Mouse (Mus musculus) gastrocnemius, postnatal 14 days (tissue): ENCODE measurements around the gene Mef2d. TPM values are rescaled to one million over a fixed set of nuclear protein-coding genes. Genes with fewer than 3 reads are reported as not detected.

Experiments
- DNase-seq: peaks from one replicate; pipeline ENCODE4 v3.0.0; 2021; ENCODE audit warnings: mixed read lengths
- intact Hi-C: fragments of 180-260 bp; cut with DNase I; formaldehyde crosslinking; loops from one replicate; pipeline ENCODE4 v1.15.1; 2025; ENCODE audit warnings: low total_unique reads
- total RNA-seq, 2 experiments: library from RNA; stranded (reverse); gene quantifications; 2 replicates each; pipeline ENCODE4 v1.2.3; 2021

The Mef2d gene
- total RNA-seq, 2 experiments from 2014 or later = 136 to 137 TPM

DNA sequence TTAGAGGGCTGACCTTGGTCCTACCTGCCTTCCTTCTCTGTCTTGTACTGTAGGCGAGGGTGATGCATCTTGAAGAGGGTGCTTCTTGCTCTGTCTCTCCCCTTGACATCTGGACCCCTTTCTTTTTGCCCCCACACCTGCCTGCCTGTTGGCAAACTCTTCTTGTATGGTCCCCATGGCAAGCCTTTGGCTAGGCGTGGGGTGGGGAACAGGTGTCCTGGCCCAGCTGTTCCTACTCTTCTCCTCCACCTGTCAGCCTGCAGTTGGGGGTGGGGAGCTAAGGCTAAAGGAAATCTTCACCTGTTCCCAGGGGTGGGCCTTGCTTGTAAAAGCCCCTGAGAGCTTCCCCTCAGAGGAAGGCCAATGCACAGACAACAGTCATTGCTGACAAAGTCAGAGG lies 5.3 kb downstream of the Mef2d start:
- no peak for DNase-seq
- intact Hi-C loops = no loop called here

DNA sequence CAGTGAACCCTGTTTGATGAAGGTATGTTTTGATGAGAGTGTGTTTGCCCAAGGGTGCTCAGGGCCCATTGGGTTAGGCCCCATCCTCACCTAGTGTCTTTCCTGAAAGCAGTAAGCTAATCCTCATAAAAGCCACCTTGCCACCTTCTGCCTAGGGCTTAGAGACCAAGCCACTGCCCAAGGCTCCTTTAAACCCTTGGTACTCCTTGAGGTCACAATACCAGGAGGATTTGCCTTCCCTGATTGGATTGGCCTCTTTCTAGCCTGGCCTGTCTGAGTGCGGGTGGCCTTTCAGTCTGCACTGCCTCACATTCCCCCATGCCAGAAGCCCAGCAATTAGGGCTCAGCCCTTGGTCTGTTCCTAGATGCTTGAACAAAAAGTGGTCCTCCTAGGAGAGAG lies 5.7 kb downstream of the Mef2d start:
- intact Hi-C loops = no loop called here
- no peak for DNase-seq

DNA sequence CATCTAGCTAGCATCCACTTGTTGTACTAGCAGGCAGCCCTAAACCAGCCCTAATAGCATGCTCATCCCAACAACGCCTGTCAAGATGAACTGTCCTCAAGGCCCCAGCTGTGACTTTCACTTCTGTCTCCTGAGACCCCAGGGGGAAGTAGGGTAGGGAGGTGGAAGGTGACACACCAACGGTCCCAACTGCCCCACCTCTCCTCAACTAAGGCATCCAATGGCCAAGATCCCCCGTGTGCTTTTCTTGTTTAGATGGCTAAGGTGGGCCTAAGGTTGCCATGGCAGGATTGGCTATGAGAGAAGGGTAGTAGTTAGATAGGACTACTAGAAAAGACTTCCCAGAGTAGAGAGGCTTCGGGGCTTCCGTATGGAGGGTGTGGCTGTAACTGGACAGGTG lies 6.2 kb downstream of the Mef2d start:
- intact Hi-C loops = no loop called here
- DNase-seq = no peak

DNA sequence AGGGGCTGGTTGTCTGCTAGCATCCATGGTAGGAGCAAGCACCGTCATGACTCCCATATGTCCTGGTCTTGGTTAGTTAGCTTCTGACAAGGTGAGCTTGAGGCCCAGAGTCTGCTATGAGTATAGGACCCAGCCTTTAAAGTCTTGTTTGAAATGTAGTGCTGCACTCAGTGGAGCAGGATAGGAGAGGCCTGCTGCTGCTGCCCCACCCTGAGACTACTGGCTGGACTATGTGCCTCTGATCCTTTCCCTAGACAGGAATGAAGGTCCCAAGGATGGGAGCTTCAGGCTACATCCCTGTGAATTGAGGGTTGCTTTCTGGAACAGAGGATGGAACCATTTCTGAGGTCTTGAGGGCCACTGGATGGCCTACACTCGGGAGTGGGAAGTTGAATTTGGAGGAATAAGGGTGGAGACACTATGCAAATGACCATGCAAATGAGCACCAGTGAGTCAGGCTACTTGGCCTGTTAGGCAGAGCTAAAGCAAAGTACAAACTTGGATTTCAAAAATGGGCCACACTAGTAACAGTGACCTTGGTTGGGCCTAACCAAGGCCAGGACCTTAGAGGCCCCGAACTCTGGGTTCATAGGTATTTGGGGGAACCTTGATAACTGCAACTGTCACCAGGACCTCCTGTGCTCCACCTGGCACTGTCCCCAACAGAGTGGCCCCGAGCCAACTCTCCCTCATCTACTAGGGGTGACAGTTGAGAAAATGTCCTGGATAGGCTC lies 6.8 kb downstream of the Mef2d start:
- DNase-seq = peak; percentile 55
- intact Hi-C loops = no loop called here

DNA sequence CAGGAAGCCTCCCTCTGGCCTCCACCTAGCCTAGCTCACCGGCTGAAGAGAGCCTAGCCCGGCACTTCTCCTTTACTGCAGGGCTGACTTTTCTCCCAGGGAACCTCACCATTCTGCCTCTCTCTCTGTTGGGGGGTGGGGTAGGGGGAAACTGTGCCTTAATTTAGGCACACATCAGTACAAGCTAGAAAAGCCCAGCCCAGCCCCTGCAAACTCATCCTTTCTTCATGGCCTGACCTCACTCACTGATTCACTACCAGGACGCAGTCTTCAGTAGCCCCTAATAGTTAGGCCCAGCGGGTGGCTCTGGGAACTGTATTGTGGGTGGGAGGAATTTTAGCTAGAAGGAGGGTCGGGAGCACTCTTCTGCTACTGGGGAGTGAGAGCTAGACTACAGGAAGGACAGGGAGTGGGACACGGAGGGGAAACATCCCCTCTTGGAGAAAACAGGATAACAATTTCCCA lies 7.4 kb downstream of the Mef2d start:
- intact Hi-C loops = no loop called here
- DNase-seq = no peak

DNA sequence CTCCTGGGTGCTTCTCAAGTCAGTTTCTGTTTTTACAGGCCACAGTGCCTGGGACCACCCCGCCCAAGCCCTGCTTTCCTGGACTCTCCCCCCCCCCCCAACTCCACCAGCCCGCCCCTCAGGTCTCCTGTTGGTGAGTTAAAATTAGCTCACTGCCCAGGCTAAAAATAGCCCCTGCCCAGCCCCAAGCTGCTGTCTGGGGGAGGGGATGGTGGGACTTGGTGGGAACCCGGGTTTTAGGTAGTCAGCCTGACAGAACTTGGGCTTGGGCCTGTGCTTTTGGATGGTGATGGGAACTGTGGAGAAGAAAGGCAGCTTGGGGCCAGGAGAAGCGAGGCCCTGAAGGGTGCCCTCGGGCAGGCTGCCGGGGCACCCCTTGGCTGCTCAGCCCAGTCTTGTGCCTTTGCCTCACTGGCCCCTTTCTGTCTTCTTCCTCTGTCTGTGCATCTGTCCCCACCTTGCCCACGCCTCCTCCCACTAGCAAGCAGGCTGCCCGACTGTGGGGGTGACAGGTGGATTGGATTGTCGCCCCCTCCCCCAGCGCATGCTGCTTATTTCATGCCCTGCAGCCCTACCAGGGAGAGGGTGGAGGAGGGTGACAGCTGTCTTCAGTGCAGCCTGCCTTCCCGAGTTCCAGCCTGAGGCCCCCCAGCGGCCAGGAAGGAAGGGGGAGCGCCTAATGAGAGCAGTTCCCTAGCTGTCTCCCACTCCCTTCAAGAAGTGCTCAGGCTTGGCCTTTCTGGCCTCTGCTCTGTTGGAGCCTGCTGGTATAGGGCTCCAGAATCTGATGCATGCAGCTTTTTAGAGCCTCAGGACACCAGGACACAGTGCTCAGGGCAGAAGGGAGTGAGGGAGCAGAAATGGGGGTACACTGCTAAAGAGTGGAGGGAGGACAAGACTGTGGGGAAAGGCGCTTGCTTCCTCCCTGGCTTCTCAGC lies 8.2 kb downstream of the Mef2d start:
- peak; percentile 71 for DNase-seq
- intact Hi-C loops = no loop called here

- intact Hi-C loops = no loop called here
- no peak for DNase-seq
These were observed 8.8 kb downstream of the Mef2d start for GRCm38 (mm10) chr3:88150999-88151364.

GRCm38 (mm10) chr3:88152056-88152455 lies 9.9 kb downstream of the Mef2d start:
- intact Hi-C loops = no loop called here
- no peak for DNase-seq

DNA sequence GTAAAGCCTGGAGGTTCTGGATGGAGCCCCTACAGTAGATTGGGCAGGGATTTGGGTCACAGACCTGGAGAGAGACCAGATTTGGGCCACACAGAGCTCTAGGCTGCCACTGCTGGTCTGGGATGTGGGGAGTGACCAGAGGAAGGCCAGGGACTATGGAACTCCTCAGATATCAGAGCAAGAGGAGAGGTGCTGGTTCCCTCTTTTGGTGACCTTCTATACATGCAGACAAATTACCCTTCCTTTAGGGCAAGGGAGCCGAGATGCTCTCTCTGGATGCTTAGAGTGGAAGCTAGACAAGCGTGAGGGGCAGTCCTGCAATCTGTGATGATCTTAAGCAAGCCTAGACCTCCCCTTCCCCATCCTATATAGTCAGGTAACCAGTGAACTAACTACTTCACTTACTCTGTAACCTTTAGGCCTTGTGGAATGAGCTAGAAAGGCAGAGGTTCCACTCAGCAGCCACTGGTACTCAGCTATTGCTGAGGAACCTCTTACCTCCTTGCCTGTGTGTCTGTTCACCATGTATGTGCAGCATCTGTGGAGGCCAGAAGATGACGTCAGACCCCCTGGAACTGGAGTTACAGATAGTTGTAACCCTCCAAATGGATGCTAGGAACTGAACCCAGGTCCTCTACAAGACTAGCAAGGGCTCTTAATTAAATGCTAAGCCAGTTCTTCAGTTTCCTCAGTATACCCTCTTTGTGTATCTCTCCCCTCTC lies 11.3 kb downstream of the Mef2d start:
- intact Hi-C loops = no loop called here
- DNase-seq = no peak

DNA sequence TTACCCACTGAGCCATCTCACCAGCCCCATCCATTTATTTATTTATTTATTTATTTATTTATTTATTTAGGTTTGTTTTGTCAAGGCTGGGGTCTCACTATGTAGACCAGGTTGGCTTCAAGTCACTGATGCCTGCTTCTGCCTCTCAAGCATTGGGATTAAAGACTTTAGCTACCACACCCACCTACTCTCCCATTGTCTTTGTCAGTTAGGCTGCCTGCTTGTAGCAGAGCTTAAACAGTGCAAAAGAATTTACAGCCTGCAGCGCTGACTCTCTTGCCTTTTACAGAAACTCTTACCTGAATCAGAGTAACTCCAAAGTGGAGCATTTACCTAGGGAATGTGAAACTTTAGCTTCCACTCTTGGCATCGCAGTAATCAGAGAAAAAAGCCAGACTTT lies 12.1 kb downstream of the Mef2d start:
- intact Hi-C loops = no loop called here
- DNase-seq = no peak

GRCm38 (mm10) chr3:88156817-88157216 lies 14.6 kb downstream of the Mef2d start:
- no peak for DNase-seq
- intact Hi-C loops = no loop called here

DNA sequence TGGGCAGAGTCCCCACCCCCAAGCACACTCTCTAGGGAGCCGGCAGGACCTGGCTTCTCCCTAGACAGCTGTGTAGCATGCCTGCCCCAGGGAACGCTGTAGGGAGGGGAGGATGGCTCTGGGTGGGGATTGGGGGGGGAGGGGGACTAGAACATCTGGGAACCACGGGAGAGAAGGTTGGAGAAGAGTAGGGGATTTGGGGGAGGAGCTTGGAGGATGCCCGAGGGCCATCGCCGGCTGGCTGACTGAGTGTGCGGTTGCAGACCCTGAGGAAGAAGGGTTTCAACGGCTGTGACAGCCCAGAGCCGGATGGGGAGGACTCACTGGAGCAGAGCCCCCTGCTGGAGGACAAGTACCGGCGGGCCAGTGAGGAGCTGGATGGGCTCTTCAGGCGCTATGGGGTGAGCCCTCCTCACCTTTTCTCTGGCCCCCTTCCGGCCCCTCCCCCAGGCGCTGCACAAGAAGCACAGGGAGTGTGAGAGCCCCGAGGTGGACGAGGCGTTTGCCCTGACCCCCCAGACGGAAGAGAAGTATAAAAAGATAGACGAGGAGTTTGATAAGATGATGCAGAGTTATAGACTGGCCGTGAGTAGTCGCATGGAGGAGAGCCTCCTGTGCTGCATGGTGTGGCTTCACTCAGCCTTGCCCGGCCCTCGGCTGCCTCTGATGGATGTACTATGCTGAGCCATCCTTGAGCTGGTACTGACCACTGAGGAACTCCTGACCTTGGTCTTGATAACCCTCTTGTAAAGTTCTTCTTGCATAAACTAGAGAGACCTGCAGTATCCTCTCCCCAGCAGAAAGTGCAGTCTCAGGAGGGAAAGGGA lies 15.8 kb downstream of the Mef2d start:
- peak; percentile 56 for DNase-seq
- intact Hi-C loops = no loop called here

- DNase-seq = no peak
- intact Hi-C loops = no loop called here
These were observed 16.8 kb downstream of the Mef2d start for GRCm38 (mm10) chr3:88158991-88159390.

GRCm38 (mm10) chr3:88160856-88161255 lies 18.7 kb downstream of the Mef2d start:
- intact Hi-C loops = no loop called here
- no peak for DNase-seq

DNA sequence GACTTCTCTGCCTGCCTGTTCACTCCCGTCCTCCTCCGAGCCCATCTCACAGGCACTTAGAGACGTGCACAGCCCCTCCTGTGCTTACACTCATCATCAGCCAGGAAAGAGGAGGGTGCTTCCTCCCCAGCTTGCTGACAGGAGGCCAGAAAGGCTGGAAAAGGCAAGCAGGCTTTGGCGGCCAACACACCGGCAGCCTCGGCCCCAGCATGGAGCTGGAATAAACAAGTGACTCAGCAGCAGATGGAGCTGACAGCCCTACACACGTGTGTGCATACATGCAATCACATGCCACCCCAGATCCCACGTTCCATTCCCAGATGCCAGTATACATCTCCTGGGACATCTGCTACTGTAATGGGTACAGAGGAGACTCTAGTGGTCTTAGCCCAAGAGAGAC lies 20.1 kb downstream of the Mef2d start:
- intact Hi-C loops = no loop called here
- peak; percentile 76 for DNase-seq

DNA sequence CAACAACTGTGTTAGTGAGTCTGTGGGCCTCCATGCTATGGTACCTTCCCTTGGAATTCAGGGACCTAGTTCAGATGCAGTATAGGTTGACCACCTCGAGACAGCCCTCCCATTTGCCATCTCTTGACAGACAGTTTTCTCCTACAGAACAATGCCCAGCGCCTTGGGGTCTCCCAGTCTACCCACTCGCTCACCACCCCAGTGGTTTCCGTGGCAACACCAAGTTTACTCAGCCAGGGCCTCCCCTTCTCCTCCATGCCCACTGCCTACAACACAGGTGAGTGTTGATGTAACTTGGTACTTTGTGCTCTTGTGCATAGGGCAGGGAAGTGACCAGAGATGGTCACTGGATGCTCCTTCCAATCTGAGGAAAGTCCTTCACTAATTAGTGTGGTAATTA lies 20.6 kb downstream of the Mef2d start:
- intact Hi-C loops = no loop called here
- DNase-seq = no peak

DNA sequence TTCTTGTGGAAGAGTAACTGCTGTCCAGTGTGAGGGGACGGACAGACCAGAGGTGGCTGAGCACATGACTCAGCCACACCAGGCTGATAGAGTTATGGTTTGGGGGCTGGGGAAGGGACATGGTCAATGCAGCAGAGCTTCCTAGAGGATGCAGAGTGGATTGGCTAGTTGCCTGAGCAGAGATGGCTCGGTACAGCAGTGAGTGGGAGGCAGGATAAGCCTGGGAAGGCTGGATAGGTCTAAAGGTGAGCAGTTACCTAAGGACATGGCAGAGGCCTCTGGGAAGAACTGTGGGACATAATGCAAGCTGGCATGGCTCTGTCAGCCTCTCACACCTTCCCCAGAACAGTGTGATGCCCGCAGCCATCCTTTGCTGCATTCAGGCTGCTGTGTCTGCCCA lies 21.7 kb downstream of the Mef2d start:
- DNase-seq = no peak
- intact Hi-C loops = no loop called here

DNA sequence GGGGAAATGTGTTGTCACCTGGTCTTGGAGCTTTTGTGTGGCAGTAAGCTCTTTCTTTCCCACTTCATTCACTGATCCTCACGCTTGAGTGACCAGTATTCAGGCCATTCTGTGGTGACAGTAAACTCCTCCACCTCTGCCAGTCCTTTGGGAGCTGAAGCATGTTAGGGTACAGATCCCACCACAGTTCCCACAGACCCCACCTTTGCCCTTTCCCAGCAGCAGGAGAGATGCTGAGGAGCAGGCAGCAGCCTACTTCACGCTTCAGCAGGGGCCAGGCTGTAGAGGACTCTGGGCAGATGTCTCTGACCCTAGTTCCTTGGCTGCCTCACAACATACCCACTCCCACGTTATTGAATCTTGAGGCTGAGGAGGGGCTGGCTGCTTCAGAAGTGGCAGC lies 22.1 kb downstream of the Mef2d start:
- intact Hi-C loops = no loop called here
- no peak for DNase-seq

- intact Hi-C loops = no loop called here
- DNase-seq = no peak
These were observed 23.9 kb downstream of the Mef2d start for GRCm38 (mm10) chr3:88166056-88166455.
